Mouse (Mus musculus) liver (tissue): Measurements from ENCODE around the gene Catspere2.
"Not testable (repeated sequence)": the region's sequence is repeated elsewhere in the genome, so short reads cannot be mapped to it uniquely, and the experiment has no call there.

ENCODE experiments used
- DNase-seq: peaks from one replicate; pipeline ENCODE4 v3.0.0-alpha.2; 2020; ENCODE audit warnings: mixed read lengths

Catspere2 gene

GRCm38 (mm10) chr1:177983024-177983450 lies at the start of gene Catspere2:
Catspere2 (plus strand) TSS chr1:177983423.
- peak; percentile 85 for DNase-seq

GRCm38 (mm10) chr1:177940422-177940977 lies 42.7 kb upstream of the Catspere2 start:
- not testable (repeated sequence) for DNase-seq

GRCm38 (mm10) chr1:177981276-177981675 lies 1.9 kb upstream of the Catspere2 start:
- DNase-seq: no peak

- not testable (repeated sequence) for DNase-seq
Measured at GRCm38 (mm10) chr1:177983582-177983981, 359 bp downstream of the Catspere2 start.

GRCm38 (mm10) chr1:177984206-177984605 lies 983 bp downstream of the Catspere2 start:
- DNase-seq: no peak

GRCm38 (mm10) chr1:177987476-177987875 lies 4.3 kb downstream of the Catspere2 start:
- not testable (repeated sequence) for DNase-seq

- peak; percentile 19 for DNase-seq
Measured at GRCm38 (mm10) chr1:178072798-178073197, 89.6 kb downstream of the Catspere2 start.

GRCm38 (mm10) chr1:178097865-178098264 lies 114.6 kb downstream of the Catspere2 start:
- not testable (repeated sequence) for DNase-seq

GRCm38 (mm10) chr1:178108514-178108913 lies 125.3 kb downstream of the Catspere2 start:
- DNase-seq: not testable (repeated sequence)

- DNase-seq: not testable (repeated sequence)
Measured at GRCm38 (mm10) chr1:178122236-178122635, 139.0 kb downstream of the Catspere2 start.

- DNase-seq: no peak
Measured at GRCm38 (mm10) chr1:178134288-178134687, 151.1 kb downstream of the Catspere2 start.

GRCm38 (mm10) chr1:178146513-178146912 lies 163.3 kb downstream of the Catspere2 start:
- DNase-seq: not testable (repeated sequence)

- not testable (repeated sequence) for DNase-seq
Measured at GRCm38 (mm10) chr1:178146915-178147314, 163.7 kb downstream of the Catspere2 start.

GRCm38 (mm10) chr1:178182251-178182650 lies 199.0 kb downstream of the Catspere2 start:
- no peak for DNase-seq

GRCm38 (mm10) chr1:178185591-178185990 lies 202.4 kb downstream of the Catspere2 start:
- DNase-seq: no peak

GRCm38 (mm10) chr1:178187216-178187791 lies 204.1 kb downstream of the Catspere2 start, which contains the start of gene Desi2:
Desi2 (plus strand) TSS chr1:178187417.
- DNase-seq: peak; percentile 93

- DNase-seq: not testable (repeated sequence)
Measured at GRCm38 (mm10) chr1:178187810-178188209, 204.6 kb downstream of the Catspere2 start.

- DNase-seq: peak; percentile 4
Measured at GRCm38 (mm10) chr1:178188386-178188785, 205.2 kb downstream of the Catspere2 start.

GRCm38 (mm10) chr1:178205701-178206325 lies 222.6 kb downstream of the Catspere2 start:
- DNase-seq: no peak

GRCm38 (mm10) chr1:178207856-178208255 lies 224.6 kb downstream of the Catspere2 start:
- not testable (repeated sequence) for DNase-seq

- DNase-seq: no peak
Measured at GRCm38 (mm10) chr1:178209966-178210365, 226.7 kb downstream of the Catspere2 start.

- DNase-seq: no peak
Measured at GRCm38 (mm10) chr1:178217157-178217556, 233.9 kb downstream of the Catspere2 start.

GRCm38 (mm10) chr1:178218305-178218704 lies 235.1 kb downstream of the Catspere2 start:
- DNase-seq: no peak
